Mouse (Mus musculus): ENCODE results near the gene Hmcn1.

GRCm38 (mm10) chr1:150874025-150874424 lies 119.2 kb downstream of the Hmcn1 start:
- no peak for TF ChIP-seq CTCF (IDR thresholded peaks at IDR 0.05)
- no peak for TF ChIP-seq POLR2A (IDR thresholded peaks at IDR 0.05; ENCODE audit: insufficient read depth, low read depth, low read length)

Measured in heart, adult 2 months (tissue).